Mouse (Mus musculus) layer of hippocampus, postnatal 10 days (tissue): ENCODE measurements at regions not wholly inside any gene's neighbourhood (a gene's known extent, or its start where the extent isn't known, plus 50 kb on each side); places are given as distances from the start of the nearest gene placed in this dataset.

Source experiments
- DNase-seq, 2 experiments: peaks; one replicate each; pipeline ENCODE4 v3.0.0; 2021; ENCODE audit warnings: low spot score in 2 of 2

- no peak for DNase-seq
Observed at GRCm38 (mm10) chr12:5566231-5566630, 190.7 kb upstream of the Klhl29 start.

GRCm38 (mm10) chr12:5552607-5553006, 177.1 kb upstream of the Klhl29 start:
- no peak for DNase-seq

- no peak for DNase-seq
Observed at GRCm38 (mm10) chr12:5551901-5552300, 176.4 kb upstream of the Klhl29 start.

GRCm38 (mm10) chr12:5549796-5550195, 174.3 kb upstream of the Klhl29 start:
- DNase-seq = no peak

GRCm38 (mm10) chr12:5547698-5548097, 172.2 kb upstream of the Klhl29 start:
- DNase-seq = no peak

GRCm38 (mm10) chr12:5542701-5543100, 167.2 kb upstream of the Klhl29 start:
- DNase-seq = no peak

- no peak for DNase-seq
Observed at GRCm38 (mm10) chr12:5496299-5496698, 120.8 kb upstream of the Klhl29 start.

GRCm38 (mm10) chr12:5494657-5495512, 119.4 kb upstream of the Klhl29 start:
- DNase-seq = no peak

GRCm38 (mm10) chr12:5464250-5464899, 88.9 kb upstream of the Klhl29 start:
- DNase-seq = no peak

GRCm38 (mm10) chr12:5453157-5453556, 77.7 kb upstream of the Klhl29 start:
- DNase-seq = no peak

- DNase-seq = no peak
Observed at GRCm38 (mm10) chr12:5443730-5444129, 68.2 kb upstream of the Klhl29 start.

- DNase-seq = no peak
Observed at GRCm38 (mm10) chr12:5443091-5443531, 67.6 kb upstream of the Klhl29 start.

- no peak for DNase-seq
Observed at GRCm38 (mm10) chr12:5442679-5443078, 67.2 kb upstream of the Klhl29 start.

GRCm38 (mm10) chr12:5440482-5440881, 65.0 kb upstream of the Klhl29 start:
- DNase-seq = no peak

GRCm38 (mm10) chr12:5435876-5436275, 60.4 kb upstream of the Klhl29 start:
- DNase-seq = no peak

- DNase-seq = no peak
Observed at GRCm38 (mm10) chr12:5434060-5434459, 58.6 kb upstream of the Klhl29 start.

- no peak for DNase-seq
Observed at GRCm38 (mm10) chr12:5432688-5433087, 57.2 kb upstream of the Klhl29 start.

GRCm38 (mm10) chr12:5428733-5429132, 53.3 kb upstream of the Klhl29 start:
- peak; percentile 54 to 63 for DNase-seq
